Mouse (Mus musculus) R1 (cell line): ENCODE measurements at regions not wholly inside any gene's neighbourhood (a gene's known extent, or its start where the extent isn't known, plus 50 kb on each side); places are given as distances from the start of the nearest gene placed in this dataset.
A peak's percentile ranks its signal among the peaks of the same experiment; 100 is the strongest.
"Not testable (repeated sequence)": the region's sequence is repeated elsewhere in the genome, so short reads cannot be mapped to it uniquely, and the experiment has no call there.

ENCODE experiments used
- DNase-seq: peaks from one replicate; pipeline ENCODE4 v3.0.0-alpha.2; 2018; ENCODE audit warnings: low read depth, low spot score

DNA sequence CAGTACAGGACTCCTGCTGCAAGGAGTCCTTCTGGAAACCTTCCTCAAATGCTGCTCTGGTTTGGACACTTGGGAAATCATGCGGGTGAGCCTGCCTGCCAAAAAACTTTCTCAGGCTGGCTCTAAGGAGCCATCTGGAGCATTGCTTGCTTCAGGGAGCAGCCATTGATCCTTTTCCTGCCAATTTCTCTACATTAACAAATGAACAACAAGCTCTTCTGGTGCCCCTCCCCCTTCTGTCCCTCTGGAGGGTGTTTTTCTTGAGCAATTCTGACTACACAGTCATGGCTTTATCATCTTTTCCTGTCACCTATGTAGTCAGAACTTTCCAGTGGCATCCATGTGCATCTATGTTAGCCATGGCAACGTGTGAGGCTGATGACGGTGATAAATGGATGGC, 84.5 kb downstream of the Fam43a start:
- DNase-seq, result peak; percentile 52

DNA sequence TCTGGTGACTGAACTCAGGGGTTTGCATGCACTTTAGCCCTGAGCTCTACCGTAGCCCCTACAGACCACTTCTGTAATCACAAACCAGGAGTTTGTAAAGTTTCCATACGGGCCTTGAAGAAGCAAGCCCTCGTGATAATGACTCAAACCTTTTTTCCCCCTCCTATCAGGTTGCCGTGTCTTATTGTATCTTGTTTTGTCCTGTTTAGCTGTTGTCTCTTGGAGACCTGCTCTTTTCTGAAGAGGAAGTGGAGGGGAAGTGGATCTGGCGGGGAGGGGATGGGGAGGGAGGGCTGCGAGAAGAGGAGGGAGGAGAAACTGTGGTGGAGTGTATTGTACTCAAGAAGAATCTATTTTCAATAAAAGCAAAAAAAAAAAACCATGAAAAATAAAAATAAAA, 87.0 kb downstream of the Fam43a start:
- DNase-seq, result no peak

DNA sequence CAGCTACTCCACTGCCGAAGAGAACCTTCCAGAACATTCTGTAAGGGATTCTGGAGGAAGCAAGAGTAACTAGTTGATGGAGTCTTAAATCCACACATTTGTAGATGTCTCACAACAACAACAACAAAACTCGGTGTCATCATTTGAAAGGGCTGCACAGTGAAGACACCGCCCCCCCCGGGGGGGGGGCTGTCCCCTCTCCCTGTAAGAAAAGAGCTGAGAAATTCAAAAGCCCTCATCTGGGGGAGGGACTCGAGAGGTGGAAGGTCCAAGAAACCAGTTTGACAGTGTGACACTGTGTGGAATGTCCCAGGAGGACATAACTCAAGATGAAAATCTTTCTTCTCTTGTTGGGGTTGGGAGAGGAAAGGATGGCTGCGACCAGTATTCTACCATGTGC, 87.7 kb downstream of the Fam43a start:
- no peak for DNase-seq

DNA sequence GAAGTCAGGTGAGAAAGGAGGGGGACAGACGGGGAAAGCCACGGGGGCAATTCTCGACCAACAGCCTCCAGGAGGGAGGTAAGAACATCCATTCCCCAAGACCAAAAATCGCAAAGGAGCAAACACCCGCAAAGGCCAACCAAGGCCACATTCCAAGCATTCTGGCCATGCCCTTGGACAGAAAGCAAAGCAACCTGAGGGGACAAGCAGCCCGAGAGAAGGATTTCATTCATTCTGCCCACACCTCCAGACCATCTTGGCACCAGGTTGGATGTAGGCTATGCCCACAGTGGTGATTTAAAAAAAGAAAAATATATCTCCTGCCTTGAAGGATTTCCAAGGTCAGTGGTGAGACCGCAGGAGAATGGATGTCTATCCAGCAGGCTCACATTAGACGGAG, 88.2 kb downstream of the Fam43a start:
- DNase-seq, result peak; percentile 81

GRCm38 (mm10) chr16:30690531-30690930, 91.0 kb downstream of the Fam43a start:
- peak; percentile 34 for DNase-seq

- DNase-seq, result peak; percentile 95
These were observed 92.4 kb downstream of the Fam43a start for GRCm38 (mm10) chr16:30691964-30692363.

DNA sequence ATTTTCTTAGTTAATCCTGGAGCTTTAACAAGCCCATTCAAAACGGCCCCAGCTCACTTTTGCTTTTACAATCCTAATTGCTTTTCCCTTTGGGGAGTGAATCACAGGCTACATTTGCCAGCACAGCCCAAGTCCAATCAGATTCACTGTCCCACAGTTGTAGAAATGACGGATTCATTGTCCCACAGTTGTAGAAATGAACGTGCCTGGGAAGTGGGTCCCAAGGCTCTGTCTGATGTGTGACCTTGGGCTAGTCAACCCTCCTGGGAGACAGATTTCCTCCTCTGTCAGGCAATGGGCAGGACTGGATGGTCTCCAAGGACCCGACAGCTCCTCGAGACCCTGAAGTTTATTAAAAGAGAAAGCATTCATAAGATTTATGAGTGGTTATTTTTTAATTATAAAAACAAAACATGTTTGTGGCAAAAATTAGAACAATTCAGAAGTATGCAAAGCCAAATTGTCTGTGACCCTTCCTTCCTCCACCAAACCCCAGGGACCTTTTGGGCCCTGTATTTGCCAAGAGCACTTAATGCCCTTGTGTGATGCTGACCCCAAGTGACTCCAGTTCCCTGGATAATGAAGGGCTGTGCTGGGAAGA, 93.1 kb downstream of the Fam43a start:
- DNase-seq, result no peak

DNA sequence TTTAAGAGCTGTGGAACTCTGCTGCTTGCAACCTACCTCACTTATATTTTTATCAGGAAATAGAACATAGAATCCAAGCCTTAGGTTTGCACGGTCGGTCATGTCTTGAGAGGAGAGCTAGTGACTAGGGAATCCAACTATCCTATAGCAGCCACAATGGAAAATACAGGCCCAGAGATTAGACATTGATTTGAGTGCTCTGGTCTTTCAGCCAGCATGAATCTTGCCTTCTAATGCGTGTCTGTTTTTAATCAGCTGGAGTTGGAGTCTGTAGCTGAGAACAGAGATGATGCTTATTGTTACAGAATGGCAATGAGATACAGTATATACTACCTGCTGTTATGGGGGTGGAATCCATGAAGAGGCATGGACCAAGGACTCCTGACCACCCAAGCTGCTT, 93.7 kb downstream of the Fam43a start:
- DNase-seq, result no peak

DNA sequence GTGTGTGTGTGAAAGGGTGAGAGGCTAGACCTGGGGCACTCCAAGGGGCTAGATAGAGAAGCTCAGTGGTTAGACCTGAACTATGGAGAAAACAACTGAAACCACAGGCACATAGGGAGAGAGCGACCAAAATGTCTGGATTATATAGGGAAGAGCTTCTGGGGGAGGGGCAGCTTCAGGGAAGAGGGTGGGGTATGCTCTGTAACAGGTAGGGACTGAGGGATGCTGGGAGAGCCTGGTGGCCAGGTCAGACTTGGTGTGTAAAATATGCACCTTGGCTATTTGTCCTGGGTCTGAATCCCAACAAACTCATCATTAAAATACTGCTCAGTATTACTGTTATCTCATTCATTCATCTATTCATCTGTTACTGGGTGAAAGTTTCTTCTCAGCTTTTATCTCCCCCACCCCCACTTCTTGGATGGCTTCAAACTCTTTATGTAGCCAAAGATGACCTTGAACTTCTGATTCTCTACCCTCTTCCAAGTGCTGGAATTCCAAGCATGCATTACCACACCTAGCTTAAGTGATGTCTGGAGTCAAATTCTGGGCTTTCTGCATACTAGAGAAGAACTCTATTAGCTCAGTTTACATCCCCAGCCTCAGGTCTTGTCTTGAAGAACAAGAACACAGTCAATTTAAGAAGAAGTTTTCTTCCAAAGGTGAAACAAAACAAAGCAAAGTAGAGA, 94.5 kb downstream of the Fam43a start:
- peak; percentile 100 for DNase-seq

- DNase-seq, result no peak
These were observed 96.2 kb downstream of the Fam43a start for GRCm38 (mm10) chr16:30695691-30696090.

DNA sequence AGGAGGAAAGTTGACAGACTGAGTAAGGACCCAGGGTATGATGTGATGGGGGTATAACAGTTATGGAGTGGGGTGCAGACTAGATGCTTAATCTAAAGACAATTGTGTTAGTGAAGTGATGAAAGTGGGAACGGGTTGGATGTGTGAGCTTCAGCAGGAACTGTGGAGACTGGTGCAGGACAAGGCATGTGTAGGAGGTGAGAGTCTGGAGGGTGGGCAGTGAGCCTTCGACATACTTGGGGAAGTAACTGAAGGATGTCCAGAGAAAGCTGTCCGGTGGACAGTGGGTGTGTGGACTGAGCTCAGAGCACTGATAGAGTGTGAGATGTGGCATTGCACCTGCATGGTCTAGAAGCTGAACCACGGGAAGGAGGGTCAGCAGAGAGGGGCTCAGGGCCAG, 97.7 kb downstream of the Fam43a start:
- DNase-seq, result no peak

GRCm38 (mm10) chr16:30697806-30698205, 98.3 kb downstream of the Fam43a start:
- no peak for DNase-seq

DNA sequence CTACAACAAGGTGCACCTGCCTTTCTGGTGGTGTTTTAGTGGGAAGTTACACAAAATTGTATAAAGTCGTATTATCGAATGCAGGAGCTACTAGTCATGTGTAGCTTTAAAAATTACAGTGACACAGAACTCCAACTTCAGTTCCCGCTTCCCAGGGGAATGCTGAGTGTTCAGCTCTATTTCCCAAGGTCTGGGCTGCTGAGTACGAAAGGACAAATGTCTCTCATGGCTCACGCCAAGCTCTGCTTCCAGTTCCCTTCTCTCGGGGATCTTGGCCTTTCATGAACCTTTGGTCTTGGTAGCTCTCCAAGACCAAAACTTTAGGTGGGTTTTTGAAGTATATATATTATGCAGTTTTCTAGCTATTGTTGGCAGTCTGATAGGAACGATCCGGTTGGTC, 104.3 kb downstream of the Fam43a start:
- no peak for DNase-seq

DNA sequence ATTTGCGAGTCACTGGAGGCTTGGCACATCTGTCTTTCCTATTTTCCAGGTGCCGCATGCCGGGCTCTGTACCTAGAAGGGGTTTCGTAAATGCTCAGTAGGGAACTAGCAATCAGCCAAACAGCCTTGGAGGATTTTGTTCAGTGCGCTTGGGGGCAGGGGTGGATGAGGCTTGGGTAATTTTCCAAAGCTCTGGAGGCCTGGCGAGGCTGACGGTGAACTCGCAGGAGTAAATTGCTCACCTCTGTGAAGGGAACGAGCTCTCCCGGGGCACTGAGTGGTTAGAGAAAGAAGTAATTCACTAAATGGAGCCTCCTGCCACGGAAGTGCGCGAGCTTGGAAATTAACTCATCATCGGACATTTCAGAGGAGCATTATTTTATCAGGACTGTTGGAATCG, 110.0 kb downstream of the Fam43a start:
- DNase-seq, result peak; percentile 33

DNA sequence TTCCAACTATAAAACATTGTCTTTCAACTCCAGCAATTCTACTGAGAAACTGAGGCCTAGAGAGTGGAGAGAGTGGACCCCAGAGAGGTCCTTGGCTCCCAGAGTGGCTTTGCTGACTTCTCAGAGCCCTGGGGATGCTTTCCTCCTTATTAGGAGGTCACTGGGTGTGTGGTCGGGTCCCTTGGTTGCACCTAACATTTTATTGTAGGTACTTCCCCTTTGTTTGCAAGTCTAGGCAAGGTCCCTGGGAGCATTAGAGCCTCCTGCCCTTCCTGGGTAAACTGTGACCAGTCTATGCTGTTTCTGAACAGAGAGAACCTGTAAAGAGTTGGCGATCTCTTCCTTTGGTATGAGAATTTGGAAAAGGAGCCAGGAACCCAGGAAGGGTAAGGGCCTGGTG, 110.5 kb downstream of the Fam43a start:
- no peak for DNase-seq

GRCm38 (mm10) chr16:30712570-30712969, 113.0 kb downstream of the Fam43a start:
- peak; percentile 53 for DNase-seq

DNA sequence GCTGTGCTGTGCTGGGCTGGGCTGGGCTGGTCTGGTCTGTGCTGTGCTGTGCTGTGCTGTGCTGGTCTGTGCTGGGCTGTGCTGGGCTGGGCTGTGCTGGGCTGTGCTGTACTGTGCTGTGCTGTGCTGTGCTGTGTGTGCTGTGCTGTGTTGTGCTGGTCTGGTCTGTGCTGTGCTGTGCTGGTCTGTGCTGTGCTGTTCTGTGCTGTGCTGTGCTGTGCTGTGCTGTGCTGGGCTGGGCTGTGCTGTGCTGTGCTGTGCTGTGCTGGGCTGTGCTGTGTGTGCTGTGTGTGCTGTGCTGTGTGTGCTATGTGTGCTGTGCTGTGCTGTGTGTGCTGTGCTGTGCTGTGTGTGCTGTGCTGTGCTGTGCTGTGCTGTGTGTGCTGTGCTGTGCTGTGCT, 118.1 kb downstream of the Fam43a start:
- DNase-seq, result not testable (repeated sequence)

GRCm38 (mm10) chr16:30720791-30721190, 121.3 kb downstream of the Fam43a start:
- DNase-seq, result no peak

DNA sequence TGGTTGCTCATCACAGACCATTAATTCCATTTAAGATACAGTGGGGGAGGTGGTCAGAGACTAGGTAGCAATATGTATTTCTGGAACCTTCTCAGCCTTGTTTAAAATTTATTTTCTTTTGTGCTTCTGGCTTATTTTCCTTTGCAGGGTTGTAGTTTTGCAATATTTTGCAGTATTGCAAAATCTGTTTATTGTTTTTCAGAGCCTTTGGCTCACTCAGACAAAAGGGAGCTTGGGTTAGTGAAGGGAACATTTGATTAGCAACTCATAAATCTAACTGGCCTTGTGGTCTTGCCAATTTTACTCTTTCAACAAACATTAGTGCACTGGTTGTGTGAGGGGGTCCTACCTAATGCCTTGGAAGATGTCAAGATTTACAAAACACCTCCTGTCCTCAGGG, 121.7 kb downstream of the Fam43a start:
- DNase-seq, result no peak

DNA sequence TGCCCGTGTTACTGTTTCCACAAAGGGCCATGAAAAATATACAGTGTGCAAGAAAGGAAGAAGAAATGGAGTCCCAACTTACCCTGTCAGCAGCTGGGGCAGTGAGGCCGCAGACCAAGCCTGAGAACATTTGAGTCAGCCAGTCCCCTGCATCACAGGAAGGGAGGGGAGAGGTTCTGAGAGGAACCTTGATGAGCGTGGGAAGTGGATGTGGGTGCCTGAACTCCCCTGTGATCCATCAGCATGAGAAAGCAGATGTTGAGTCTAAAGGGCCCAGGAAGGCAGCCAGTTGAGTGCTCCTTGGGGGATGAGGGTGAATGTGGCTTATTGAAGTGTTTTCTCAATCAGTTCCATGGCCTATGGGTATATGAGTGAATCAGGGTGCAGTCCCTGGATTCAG, 122.8 kb downstream of the Fam43a start:
- DNase-seq, result no peak

GRCm38 (mm10) chr16:30724591-30724990, 125.1 kb downstream of the Fam43a start:
- no peak for DNase-seq

GRCm38 (mm10) chr16:30732770-30733415, 133.4 kb downstream of the Fam43a start:
- peak; percentile 58 for DNase-seq

- DNase-seq, result peak; percentile 67
These were observed 134.0 kb downstream of the Fam43a start for GRCm38 (mm10) chr16:30733478-30733877.
